Mouse (Mus musculus): ENCODE data around the gene Lrp11. TPM values are rescaled to one million over a fixed set of nuclear protein-coding genes. Genes with fewer than 3 reads are reported as not detected.

Lrp11 gene
- polyA plus RNA-seq, 1 experiment from 2014 or later: 12.3 TPM

DNA sequence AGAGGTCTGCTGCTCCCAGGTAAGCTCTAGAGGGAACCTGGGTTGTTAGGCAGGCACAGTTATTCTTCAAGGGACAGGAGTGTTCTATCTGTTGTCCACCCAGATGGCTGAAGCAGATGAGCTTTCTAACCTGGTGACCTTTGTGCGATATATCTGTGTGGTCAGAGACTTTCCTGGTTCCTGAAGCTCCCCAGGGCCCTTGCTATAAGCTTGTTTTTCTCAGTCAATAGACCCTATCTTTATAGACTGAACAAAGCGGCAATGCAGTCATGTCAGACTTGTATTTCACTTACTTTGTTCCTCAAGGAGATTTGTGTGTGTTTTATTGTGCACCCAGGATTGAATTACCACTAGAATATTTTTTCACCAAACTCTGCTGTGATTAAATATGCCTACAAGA lies 61.5 kb downstream of the Lrp11 start:
- H3K4me3 ChIP-seq (ENCODE audit: inconsistent target): no peak overlapping the region
- peaks cover 72% of the 10 kb centered on the region for H3K79me2 ChIP-seq (ENCODE audit: inconsistent target)
- 97% methylated on average over 2 of the region's 2 CpGs for WGBS (ENCODE audit: missing documents)
- no peak overlapping the region for H3K27ac ChIP-seq
- peaks cover 26% of the 10 kb centered on the region for H3K36me3 ChIP-seq (ENCODE audit: inconsistent target)

- Histone ChIP-seq H3K27ac (peak overlapping the region; percentile 21), H3K36me3 (ENCODE audit: inconsistent target) (no peaks in the 10 kb centered on the region), H3K79me2 (ENCODE audit: inconsistent target) (peaks cover 52% of the 10 kb centered on the region), H3K4me3 (ENCODE audit: inconsistent target) (peak overlapping the region; percentile 70)
- 2% methylated on average over 42 of the region's 44 CpGs for WGBS (ENCODE audit: missing documents)
Measured at GRCm38 (mm10) chr10:7662471-7663141, 73.0 kb downstream of the Lrp11 start.

GRCm38 (mm10) chr10:7663159-7664026 lies 73.8 kb downstream of the Lrp11 start:
- Histone ChIP-seq H3K4me3 (ENCODE audit: inconsistent target) (peak overlapping the region; percentile 70), H3K79me2 (ENCODE audit: inconsistent target) (peaks cover 50% of the 10 kb centered on the region), H3K27ac (peak overlapping the region; percentile 50), H3K36me3 (ENCODE audit: inconsistent target) (no peaks in the 10 kb centered on the region)
- WGBS (ENCODE audit: missing documents): 1% methylated on average over 64 of the region's 64 CpGs

GRCm38 (mm10) chr10:7664027-7664526 lies 74.5 kb downstream of the Lrp11 start:
- peaks cover 46% of the 10 kb centered on the region for H3K79me2 ChIP-seq (ENCODE audit: inconsistent target)
- H3K36me3 ChIP-seq (ENCODE audit: inconsistent target): no peaks in the 10 kb centered on the region
- H3K27ac ChIP-seq: peak overlapping the region; percentile 50; the same call in 1 of the 2 replicates
- WGBS (ENCODE audit: missing documents): 48% methylated on average over 6 of the region's 6 CpGs
- peak overlapping the region; percentile 70 for H3K4me3 ChIP-seq (ENCODE audit: inconsistent target)

- peaks cover 43% of the 10 kb centered on the region for H3K79me2 ChIP-seq (ENCODE audit: inconsistent target)
- no peak overlapping the region for H3K27ac ChIP-seq
- H3K4me3 ChIP-seq (ENCODE audit: inconsistent target): no peak overlapping the region
- H3K36me3 ChIP-seq (ENCODE audit: inconsistent target): no peaks in the 10 kb centered on the region
- WGBS (ENCODE audit: missing documents): 92% methylated on average over 1 of the region's 1 CpGs
Measured at GRCm38 (mm10) chr10:7664889-7665288, 75.3 kb downstream of the Lrp11 start.

DNA sequence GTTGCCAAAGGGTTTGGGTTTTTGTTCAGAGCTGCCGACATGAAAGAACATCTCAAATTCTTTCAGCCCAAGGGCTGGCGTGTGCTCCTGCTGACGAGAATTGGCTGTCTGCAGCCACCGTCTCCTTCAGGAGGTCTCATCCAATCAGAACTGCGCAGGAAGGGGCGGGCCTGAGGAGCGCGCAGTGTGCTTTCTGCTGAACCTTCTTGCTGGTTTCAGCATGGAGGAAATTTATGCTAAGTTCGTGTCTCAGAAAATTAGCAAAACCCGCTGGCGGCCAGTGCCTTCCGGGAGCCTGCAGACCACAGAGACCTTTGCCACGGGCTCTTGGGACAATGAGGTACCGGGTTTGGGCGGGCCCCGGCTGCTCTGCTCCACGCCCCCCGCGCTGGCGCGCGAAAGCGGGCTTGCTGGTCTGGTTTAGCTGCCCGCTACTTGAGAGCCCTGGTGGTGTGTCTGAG lies 77.8 kb downstream of the Lrp11 start, which contains the start of gene Nup43:
Gene Nup43, plus strand, starts transcription at position 162 of the 461 bp plus-strand sequence.
- peak within 1 kb of the TSS; percentile 58 for H3K4me3 ChIP-seq (ENCODE audit: inconsistent target)
- H3K27ac ChIP-seq: peak within 1 kb of the TSS; percentile 33
- WGBS (ENCODE audit: missing documents): 0% methylated on average over 24 of the region's 24 CpGs
- H3K79me2 ChIP-seq (ENCODE audit: inconsistent target): peaks cover 30% of the 10 kb centered on the region
- H3K36me3 ChIP-seq (ENCODE audit: inconsistent target): no peaks in the 10 kb centered on the region

DNA sequence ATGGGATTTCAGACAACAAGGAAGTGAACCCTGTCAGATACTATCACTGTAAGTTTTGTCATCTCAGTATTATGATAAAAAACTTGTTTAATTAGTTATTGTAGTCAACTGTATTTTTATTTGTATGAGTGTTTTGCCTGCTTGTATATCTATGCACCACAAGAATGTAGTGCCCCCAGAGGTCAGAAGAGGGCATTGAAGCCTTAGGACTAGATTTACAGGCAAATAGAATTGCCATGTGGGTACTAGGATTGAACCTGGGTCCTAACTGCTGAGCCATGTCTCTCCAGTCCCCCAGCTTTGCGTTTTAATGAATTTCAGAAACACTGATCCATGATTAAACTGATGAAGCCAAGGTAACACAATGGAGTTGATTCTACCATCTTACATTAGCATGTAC lies 84.1 kb downstream of the Lrp11 start:
- H3K36me3 ChIP-seq (ENCODE audit: inconsistent target): 0 out of 2 replicates have a peak, but pooled peaks cover 3% of the 10 kb centered on the region
- 79% methylated on average over 1 of the region's 1 CpGs for WGBS (ENCODE audit: missing documents)
- no peak overlapping the region for H3K4me3 ChIP-seq (ENCODE audit: inconsistent target)
- H3K27ac ChIP-seq: no peak overlapping the region
- peaks cover 60% of the 10 kb centered on the region for H3K79me2 ChIP-seq (ENCODE audit: inconsistent target)

Other genes starting within 250 kb of the Lrp11 start
- 15.3 to 31.3 TPM (median 23.8 TPM) in 3 replicates for gene Ulbp1, start 116.2 kb upstream of the Lrp11 start, polyA plus RNA-seq (2018)
- 4.6 to 21.2 TPM (median 6.0 TPM) in 3 replicates for gene Nup43, start 77.7 kb downstream of the Lrp11 start, polyA plus RNA-seq (2018)
- gene Pcmt1, start 91.3 kb downstream of the Lrp11 start, polyA plus RNA-seq (2018): 35.0 to 67.7 TPM (median 47.9 TPM) in 3 replicates
- gene Lats1, start 91.4 kb downstream of the Lrp11 start, polyA plus RNA-seq (2018): 12.6 to 14.5 TPM (median 13.7 TPM) in 3 replicates
- gene Katna1, start 136.2 kb downstream of the Lrp11 start, polyA plus RNA-seq (2018): 26.3 to 32.2 TPM (median 29.9 TPM) in 3 replicates
- 42.7 to 123 TPM (median 50.0 TPM) in 3 replicates for gene Ginm1, start 203.0 kb downstream of the Lrp11 start, polyA plus RNA-seq (2018)
- 19.7 to 34.0 TPM (median 19.9 TPM) in 3 replicates for gene Ppil4, start 203.1 kb downstream of the Lrp11 start, polyA plus RNA-seq (2018)
- 21.6 to 37.6 TPM (median 28.7 TPM) in 3 replicates for gene Zc3h12d, start 242.7 kb downstream of the Lrp11 start, polyA plus RNA-seq (2018)

Data from macrophage (primary cell).